Mouse (Mus musculus) ES-E14 (cell line): ENCODE measurements around the gene 1190005I06Rik. TPM values are rescaled to one million over a fixed set of nuclear protein-coding genes. Genes with fewer than 3 reads are reported as not detected.

ENCODE experiments used
- DNase-seq: peaks from one replicate; pipeline ENCODE4 v3.0.0-alpha.2; 2013; ENCODE audit warnings: low read depth, low spot score
- H3K27ac ChIP-seq: 2 replicates; pipeline ENCODE4 v1.5.1; 2012; ENCODE audit warnings: low read depth, mild to moderate bottlenecking, low read length, moderate library complexity, mixed read lengths; ENCODE audit not compliant: poor library complexity, insufficient read depth, severe bottlenecking
- H3K36me3 ChIP-seq: 2 replicates; pipeline ENCODE4 v1.6.1; 2012; ENCODE audit warnings: mild to moderate bottlenecking, low read length, moderate library complexity, mixed read lengths; ENCODE audit not compliant: control insufficient read depth, poor library complexity, insufficient read depth, severe bottlenecking
- H3K4me1 ChIP-seq, 2 experiments: fragments of 150-350 bp in 1 of 2; sonication (generic) in 1 of 2; 2 replicates each; pipeline ENCODE4 v1.6.1; 2012; ENCODE audit warnings: low read length in 2 of 2, mild to moderate bottlenecking in 1 of 2, mixed read lengths in 1 of 2; ENCODE audit not compliant: control insufficient read depth in 2 of 2, insufficient read depth in 2 of 2, poor library complexity in 1 of 2
- H3K4me3 ChIP-seq, 2 experiments: fragments of 150-350 bp in 1 of 2; sonication (generic) in 1 of 2; 2 replicates each; pipeline ENCODE4 v1.5.1; 2012; ENCODE audit warnings: low read length in 2 of 2, low read depth in 1 of 2, mild to moderate bottlenecking in 1 of 2, mixed read lengths in 1 of 2; ENCODE audit not compliant: insufficient read depth in 1 of 2, poor library complexity in 1 of 2, severe bottlenecking in 1 of 2
- H3K9ac ChIP-seq: 2 replicates; pipeline ENCODE4 v1.6.1; 2012; ENCODE audit warnings: low read depth, mild to moderate bottlenecking, low read length, mixed read lengths; ENCODE audit not compliant: poor library complexity, insufficient read depth, severe bottlenecking
- H3K9me3 ChIP-seq: fragments of 150-350 bp; sonication (generic); 2 replicates; pipeline ENCODE4 v1.6.1; 2012; ENCODE audit warnings: low read depth, mild to moderate bottlenecking, low read length; ENCODE audit not compliant: control insufficient read depth, insufficient read depth
- CHD2 ChIP-seq: IDR thresholded peaks from 2 replicates; pipeline ENCODE4 v1.6.1; 2014; ENCODE audit warnings: mild to moderate bottlenecking, low read depth, low read length, inconsistent platforms
- HCFC1 ChIP-seq: IDR thresholded peaks from 2 replicates; pipeline ENCODE4 v1.6.1; 2012; ENCODE audit warnings: low read length, inconsistent platforms, borderline replicate concordance; ENCODE audit not compliant: insufficient read depth
- MAFK ChIP-seq: IDR thresholded peaks from 2 replicates; pipeline ENCODE4 v1.6.1; 2014; ENCODE audit warnings: mild to moderate bottlenecking, low read depth, low read length, inconsistent platforms; ENCODE audit not compliant: insufficient read depth
- ZC3H11A ChIP-seq: IDR thresholded peaks from 2 replicates; pipeline ENCODE4 v1.6.1; 2012; ENCODE audit warnings: low read depth, mild to moderate bottlenecking, inconsistent platforms, low read length, borderline replicate concordance
- ZNF384 ChIP-seq: IDR thresholded peaks from 2 replicates; pipeline ENCODE4 v1.6.1; 2012; ENCODE audit warnings: low read depth, low read length, inconsistent platforms
- in situ Hi-C, 2 experiments: fragments of 600-800 bp; cut with MboI; formaldehyde crosslinking; loops; one replicate each; pipeline ENCODE4 v1.15.1; 2025; ENCODE audit warnings: low sequenced_read_pairs in 2 of 2, inconsistent platforms in 1 of 2; ENCODE audit not compliant: unreplicated experiment in 2 of 2
- total RNA-seq: library from RNA; depleted of rRNA; stranded (reverse); fragments of 300-350 nt; gene quantifications from 2 replicates; pipeline ENCODE4 v1.2.3, GENCODE M21; 2012

The 1190005I06Rik gene
- total RNA-seq, 1 experiment: 21.8 TPM

GRCm38 (mm10) chr8:120627298-120627697 lies 20.1 kb downstream of the 1190005I06Rik start:
- Histone ChIP-seq H3K36me3 (no peaks in the 10 kb centered on the region; the same call in 1 of the 2 replicates), H3K4me1 (peaks cover 6 to 26% of the 10 kb centered on the region in 2 experiments; a peak in 3 of 4 replicates), H3K9ac (no peak overlapping the region), H3K9me3 (no peaks in the 10 kb centered on the region), H3K4me3 (no peak overlapping the region), H3K27ac (no peak overlapping the region)
- no peak for DNase-seq
- in situ Hi-C loops: no loop called here
- no peak for TF ChIP-seq HCFC1
- TF ChIP-seq ZNF384: no peak
- no peak for TF ChIP-seq MAFK
- no peak for TF ChIP-seq CHD2
- TF ChIP-seq ZC3H11A: no peak

GRCm38 (mm10) chr8:120626461-120626860 lies 21.0 kb downstream of the 1190005I06Rik start:
- Histone ChIP-seq H3K4me3 (peak overlapping the region; percentile 57), H3K9ac (peak overlapping the region; percentile 76; the same call in 1 of the 2 replicates)

DNA sequence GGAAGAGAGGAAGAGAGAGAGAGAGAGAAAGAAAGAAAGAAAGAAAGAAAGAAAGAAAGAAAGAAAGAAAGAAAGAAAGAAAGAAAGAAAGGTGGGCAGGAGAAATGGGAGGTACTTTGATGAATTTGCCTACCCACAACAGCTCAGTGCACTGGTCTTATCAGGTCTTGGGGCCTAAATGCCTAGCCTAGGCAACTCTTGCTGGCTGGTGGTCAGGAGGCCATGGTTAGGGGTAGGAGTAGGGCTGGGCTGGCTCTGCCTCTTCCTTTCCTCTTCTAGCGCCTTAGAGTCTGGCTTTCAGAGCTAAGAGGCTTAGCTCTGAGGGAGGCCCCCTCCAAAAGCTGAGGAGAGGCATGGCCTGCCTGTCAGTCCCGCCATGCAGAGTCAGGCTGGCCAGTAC lies 23.8 kb downstream of the 1190005I06Rik start:
- DNase-seq: no peak
- no peak overlapping the region for H3K9ac ChIP-seq
- TF ChIP-seq CHD2 (no peak), HCFC1 (no peak), ZNF384 (no peak), ZC3H11A (no peak), MAFK (no peak)
- H3K4me3 ChIP-seq: no peak overlapping the region
- no peaks in the 10 kb centered on the region for H3K9me3 ChIP-seq
- H3K4me1 ChIP-seq: peaks cover 3 to 33% of the 10 kb centered on the region in 2 experiments; a peak in 3 of 4 replicates
- H3K36me3 ChIP-seq: no peaks in the 10 kb centered on the region; the same call in 1 of the 2 replicates
- in situ Hi-C loops: no loop called here
- H3K27ac ChIP-seq: no peak overlapping the region

More at GRCm38 (mm10) chr8:120626461-120626860, 21.0 kb downstream of the 1190005I06Rik start:
- no peaks in the 10 kb centered on the region; the same call in 1 of the 2 replicates for H3K36me3 ChIP-seq
- in situ Hi-C loops: no loop called here
- H3K27ac ChIP-seq: peak overlapping the region; percentile 71; the same call in 1 of the 2 replicates
- DNase-seq: peak; percentile 78
- peaks cover 5 to 31% of the 10 kb centered on the region in 2 experiments; a peak in 3 of 4 replicates for H3K4me1 ChIP-seq
- no peaks in the 10 kb centered on the region for H3K9me3 ChIP-seq
- TF ChIP-seq HCFC1 (no peak), MAFK (no peak), CHD2 (no peak), ZNF384 (no peak), ZC3H11A (no peak)

DNA sequence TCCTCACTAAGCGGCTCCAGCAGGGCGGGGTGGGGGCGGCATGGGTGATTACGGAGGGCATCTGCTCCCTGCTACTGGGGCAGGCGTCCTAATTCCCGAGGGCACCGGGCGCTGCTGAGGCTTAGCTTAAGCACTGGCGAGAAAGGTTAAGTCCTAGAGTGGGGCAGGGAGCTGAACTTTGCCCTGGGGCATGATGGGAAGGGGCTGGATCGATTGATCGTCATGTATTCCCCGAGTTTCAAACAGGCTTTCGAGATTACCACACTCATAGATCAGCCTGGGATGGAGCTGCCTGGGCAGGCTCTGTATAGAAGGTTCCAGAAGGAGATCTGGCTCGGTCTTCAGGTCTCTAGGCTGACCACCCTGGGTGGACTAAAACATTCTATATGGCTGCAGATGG lies 25.3 kb downstream of the 1190005I06Rik start:
- TF ChIP-seq HCFC1 (no peak), ZNF384 (no peak), CHD2 (no peak), ZC3H11A (no peak), MAFK (no peak)

More for the DNA sequence above, 25.3 kb downstream of the 1190005I06Rik start:
- Histone ChIP-seq H3K27ac (peak overlapping the region; percentile 34; the same call in 1 of the 2 replicates), H3K4me3 (peak overlapping the region in 1 of 2 experiments; percentile 42; a peak in 2 of 4 replicates), H3K9me3 (no peaks in the 10 kb centered on the region), H3K4me1 (peaks cover 7 to 36% of the 10 kb centered on the region in 2 experiments), H3K36me3 (no peaks in the 10 kb centered on the region; the same call in 1 of the 2 replicates), H3K9ac (peak overlapping the region; percentile 49; the same call in 1 of the 2 replicates)
- in situ Hi-C loops: no loop called here
- DNase-seq: no peak
